Mouse (Mus musculus): ENCODE measurements around the gene Cd79b. TPM values are rescaled to one million over a fixed set of nuclear protein-coding genes. Genes with fewer than 3 reads are reported as not detected.

Gene Cd79b
- 4.8 TPM for polyA plus RNA-seq (2014; fragmentation: Illumina TruSeq; extraction: RNeasy Lipid Tissue Mini Kit (QIAGEN cat#74804); ENCODE audit: low read depth, low replicate concordance)

GRCm38 (mm10) chr11:106314333-106314812 is at the start of gene Cd79b:
TSS of gene Cd79b (minus strand) at chr11:106314762.

GRCm38 (mm10) chr11:106353188-106353587 is 38.6 kb upstream of the Cd79b start, which contains the start of gene Scn4a:
TSS of gene Scn4a (minus strand) at chr11:106353288.

GRCm38 (mm10) chr11:106301765-106302164 is 12.8 kb downstream of the Cd79b start, which contains the start of gene Gh:
TSS of gene Gh (minus strand) at chr11:106301865.

GRCm38 (mm10) chr11:106276454-106276853 is 38.1 kb downstream of the Cd79b start, which contains the start of gene Tcam1:
TSS of gene Tcam1 (plus strand) at chr11:106276672.

GRCm38 (mm10) chr11:106272644-106273310 is 41.8 kb downstream of the Cd79b start, which contains the start of gene Smarcd2:
TSS of gene Smarcd2 (minus strand) at chr11:106272972.

Other genes with a start within 250 kb of the Cd79b start
- gene Taco1, start 248.7 kb downstream of the Cd79b start, polyA plus RNA-seq (2014; fragmentation: Illumina TruSeq; extraction: RNeasy Lipid Tissue Mini Kit (QIAGEN cat#74804); ENCODE audit: low read depth, low replicate concordance) = 5.7 TPM
- gene Map3k3, start 230.1 kb downstream of the Cd79b start, polyA plus RNA-seq (2014; fragmentation: Illumina TruSeq; extraction: RNeasy Lipid Tissue Mini Kit (QIAGEN cat#74804); ENCODE audit: low read depth, low replicate concordance) = 7.2 TPM
- gene Gm10840, start 153.9 kb downstream of the Cd79b start, polyA plus RNA-seq (2014; fragmentation: Illumina TruSeq; extraction: RNeasy Lipid Tissue Mini Kit (QIAGEN cat#74804); ENCODE audit: low read depth, low replicate concordance) = not detected
- gene Limd2, start 153.9 kb downstream of the Cd79b start, polyA plus RNA-seq (2014; fragmentation: Illumina TruSeq; extraction: RNeasy Lipid Tissue Mini Kit (QIAGEN cat#74804); ENCODE audit: low read depth, low replicate concordance) = 1.7 TPM
- 7.5 TPM for gene Strada, start 112.6 kb downstream of the Cd79b start, polyA plus RNA-seq (2014; fragmentation: Illumina TruSeq; extraction: RNeasy Lipid Tissue Mini Kit (QIAGEN cat#74804); ENCODE audit: low read depth, low replicate concordance)
- 142 TPM for gene Ccdc47, start 98.4 kb downstream of the Cd79b start, polyA plus RNA-seq (2014; fragmentation: Illumina TruSeq; extraction: RNeasy Lipid Tissue Mini Kit (QIAGEN cat#74804); ENCODE audit: low read depth, low replicate concordance)
- gene Ddx42, start 97.8 kb downstream of the Cd79b start, polyA plus RNA-seq (2014; fragmentation: Illumina TruSeq; extraction: RNeasy Lipid Tissue Mini Kit (QIAGEN cat#74804); ENCODE audit: low read depth, low replicate concordance) = 57.6 TPM
- 10.4 TPM for gene Ftsj3, start 58.7 kb downstream of the Cd79b start, polyA plus RNA-seq (2014; fragmentation: Illumina TruSeq; extraction: RNeasy Lipid Tissue Mini Kit (QIAGEN cat#74804); ENCODE audit: low read depth, low replicate concordance)
- gene Psmc5, start 58.6 kb downstream of the Cd79b start, polyA plus RNA-seq (2014; fragmentation: Illumina TruSeq; extraction: RNeasy Lipid Tissue Mini Kit (QIAGEN cat#74804); ENCODE audit: low read depth, low replicate concordance) = 16.9 TPM
- 14.8 TPM for gene Smarcd2, start 41.8 kb downstream of the Cd79b start, polyA plus RNA-seq (2014; fragmentation: Illumina TruSeq; extraction: RNeasy Lipid Tissue Mini Kit (QIAGEN cat#74804); ENCODE audit: low read depth, low replicate concordance)
- gene Tcam1, start 38.1 kb downstream of the Cd79b start, polyA plus RNA-seq (2014; fragmentation: Illumina TruSeq; extraction: RNeasy Lipid Tissue Mini Kit (QIAGEN cat#74804); ENCODE audit: low read depth, low replicate concordance) = not detected
- not detected for gene Gh, start 12.9 kb downstream of the Cd79b start, polyA plus RNA-seq (2014; fragmentation: Illumina TruSeq; extraction: RNeasy Lipid Tissue Mini Kit (QIAGEN cat#74804); ENCODE audit: low read depth, low replicate concordance)
- gene Scn4a, start 38.5 kb upstream of the Cd79b start, polyA plus RNA-seq (2014; fragmentation: Illumina TruSeq; extraction: RNeasy Lipid Tissue Mini Kit (QIAGEN cat#74804); ENCODE audit: low read depth, low replicate concordance) = not detected
- gene Prr29, start 50.7 kb upstream of the Cd79b start, polyA plus RNA-seq (2014; fragmentation: Illumina TruSeq; extraction: RNeasy Lipid Tissue Mini Kit (QIAGEN cat#74804); ENCODE audit: low read depth, low replicate concordance) = not detected
- not detected for gene Icam2, start 73.3 kb upstream of the Cd79b start, polyA plus RNA-seq (2014; fragmentation: Illumina TruSeq; extraction: RNeasy Lipid Tissue Mini Kit (QIAGEN cat#74804); ENCODE audit: low read depth, low replicate concordance)
- 30.7 TPM for gene Ern1, start 173.1 kb upstream of the Cd79b start, polyA plus RNA-seq (2014; fragmentation: Illumina TruSeq; extraction: RNeasy Lipid Tissue Mini Kit (QIAGEN cat#74804); ENCODE audit: low read depth, low replicate concordance)

All from sigmoid colon, adult 10 weeks (tissue).